Mouse (Mus musculus): ENCODE measurements around the gene Mgat5. TPM values are rescaled to one million over a fixed set of nuclear protein-coding genes. Genes with fewer than 3 reads are reported as not detected.

Gene Mgat5
- polyA plus RNA-seq, 1 experiment = 24.1 TPM

GRCm38 (mm10) chr1:127496737-127497543 lies 292.1 kb downstream of the Mgat5 start:
- Histone ChIP-seq H3K27me3 (ENCODE audit: control insufficient read depth, insufficient read depth, low read length) (no peaks in the 10 kb centered on the region), H3K4me1 (replicated peaks; ENCODE audit: control insufficient read depth, insufficient read depth, low read length) (no peaks in the 10 kb centered on the region), H3K36me3 (ENCODE audit: control insufficient read depth, insufficient read depth, low read length) (no peaks in the 10 kb centered on the region), H3K4me3 (ENCODE audit: control insufficient read depth, insufficient read depth, low read length) (no peak overlapping the region), H3K27ac (ENCODE audit: control insufficient read depth, insufficient read depth, low read length) (no peak overlapping the region)
- DNase-seq = peak; percentile 45
- WGBS = 35% methylated on average over 9 of the region's 9 CpGs
- no peak for TF ChIP-seq POLR2A (IDR thresholded peaks at IDR 0.05; ENCODE audit: control insufficient read depth, extremely low read depth, insufficient read depth, low read length, poor library complexity)
- peak; percentile 86; the same call in 1 of the 2 replicates for TF ChIP-seq CTCF (IDR thresholded peaks at IDR 0.05; ENCODE audit: borderline replicate concordance, control insufficient read depth, extremely low read depth, insufficient read depth, low read length, poor library complexity)

GRCm38 (mm10) chr1:127498746-127499145 lies 293.9 kb downstream of the Mgat5 start:
- no peak overlapping the region for H3K27ac ChIP-seq (ENCODE audit: control insufficient read depth, insufficient read depth, low read length)
- H3K4me1 ChIP-seq (replicated peaks; ENCODE audit: control insufficient read depth, insufficient read depth, low read length) = no peaks in the 10 kb centered on the region
- no peak overlapping the region for H3K4me3 ChIP-seq (ENCODE audit: control insufficient read depth, insufficient read depth, low read length)
- no peaks in the 10 kb centered on the region for H3K36me3 ChIP-seq (ENCODE audit: control insufficient read depth, insufficient read depth, low read length)
- H3K27me3 ChIP-seq (ENCODE audit: control insufficient read depth, insufficient read depth, low read length) = no peaks in the 10 kb centered on the region
- 80% methylated on average over 9 of the region's 9 CpGs for WGBS
- no peak for TF ChIP-seq CTCF (IDR thresholded peaks at IDR 0.05; ENCODE audit: borderline replicate concordance, control insufficient read depth, extremely low read depth, insufficient read depth, low read length, poor library complexity)
- TF ChIP-seq POLR2A (IDR thresholded peaks at IDR 0.05; ENCODE audit: control insufficient read depth, extremely low read depth, insufficient read depth, low read length, poor library complexity) = no peak
- DNase-seq = no peak

GRCm38 (mm10) chr1:127500219-127500618 lies 295.4 kb downstream of the Mgat5 start:
- DNase-seq = peak; percentile 75
- H3K27ac ChIP-seq (ENCODE audit: control insufficient read depth, insufficient read depth, low read length) = no peak overlapping the region
- H3K27me3 ChIP-seq (ENCODE audit: control insufficient read depth, insufficient read depth, low read length) = no peaks in the 10 kb centered on the region
- TF ChIP-seq CTCF (IDR thresholded peaks at IDR 0.05; ENCODE audit: borderline replicate concordance, control insufficient read depth, extremely low read depth, insufficient read depth, low read length, poor library complexity) (peak; percentile 83; the same call in 1 of the 2 replicates), POLR2A (IDR thresholded peaks at IDR 0.05; ENCODE audit: control insufficient read depth, extremely low read depth, insufficient read depth, low read length, poor library complexity) (no peak)
- 9% methylated on average over 8 of the region's 8 CpGs for WGBS
- H3K4me1 ChIP-seq (replicated peaks; ENCODE audit: control insufficient read depth, insufficient read depth, low read length) = no peaks in the 10 kb centered on the region
- H3K4me3 ChIP-seq (ENCODE audit: control insufficient read depth, insufficient read depth, low read length) = no peak overlapping the region
- no peaks in the 10 kb centered on the region for H3K36me3 ChIP-seq (ENCODE audit: control insufficient read depth, insufficient read depth, low read length)

- WGBS = 86% methylated on average over 17 of the region's 17 CpGs
- Histone ChIP-seq H3K4me3 (ENCODE audit: control insufficient read depth, insufficient read depth, low read length) (no peak overlapping the region), H3K27ac (ENCODE audit: control insufficient read depth, insufficient read depth, low read length) (no peak overlapping the region), H3K27me3 (ENCODE audit: control insufficient read depth, insufficient read depth, low read length) (no peaks in the 10 kb centered on the region), H3K4me1 (replicated peaks; ENCODE audit: control insufficient read depth, insufficient read depth, low read length) (no peaks in the 10 kb centered on the region), H3K36me3 (ENCODE audit: control insufficient read depth, insufficient read depth, low read length) (no peaks in the 10 kb centered on the region)
- no peak for DNase-seq
- TF ChIP-seq CTCF (IDR thresholded peaks at IDR 0.05; ENCODE audit: borderline replicate concordance, control insufficient read depth, extremely low read depth, insufficient read depth, low read length, poor library complexity) (no peak), POLR2A (IDR thresholded peaks at IDR 0.05; ENCODE audit: control insufficient read depth, extremely low read depth, insufficient read depth, low read length, poor library complexity) (no peak)
Measured at GRCm38 (mm10) chr1:127500701-127501100, 295.9 kb downstream of the Mgat5 start.

- WGBS = 84% methylated on average over 10 of the region's 10 CpGs
- Histone ChIP-seq H3K27me3 (ENCODE audit: control insufficient read depth, insufficient read depth, low read length) (no peaks in the 10 kb centered on the region), H3K4me3 (ENCODE audit: control insufficient read depth, insufficient read depth, low read length) (no peak overlapping the region), H3K36me3 (ENCODE audit: control insufficient read depth, insufficient read depth, low read length) (no peaks in the 10 kb centered on the region), H3K4me1 (replicated peaks; ENCODE audit: control insufficient read depth, insufficient read depth, low read length) (no peaks in the 10 kb centered on the region), H3K27ac (ENCODE audit: control insufficient read depth, insufficient read depth, low read length) (no peak overlapping the region)
- no peak for DNase-seq
- no peak for TF ChIP-seq POLR2A (IDR thresholded peaks at IDR 0.05; ENCODE audit: control insufficient read depth, extremely low read depth, insufficient read depth, low read length, poor library complexity)
- TF ChIP-seq CTCF (IDR thresholded peaks at IDR 0.05; ENCODE audit: borderline replicate concordance, control insufficient read depth, extremely low read depth, insufficient read depth, low read length, poor library complexity) = no peak
Measured at GRCm38 (mm10) chr1:127507042-127507650, 302.3 kb downstream of the Mgat5 start.

GRCm38 (mm10) chr1:127508067-127508739 lies 303.4 kb downstream of the Mgat5 start:
- TF ChIP-seq CTCF (IDR thresholded peaks at IDR 0.05; ENCODE audit: borderline replicate concordance, control insufficient read depth, extremely low read depth, insufficient read depth, low read length, poor library complexity) (no peak), POLR2A (IDR thresholded peaks at IDR 0.05; ENCODE audit: control insufficient read depth, extremely low read depth, insufficient read depth, low read length, poor library complexity) (no peak)
- WGBS = 95% methylated on average over 16 of the region's 16 CpGs
- no peaks in the 10 kb centered on the region for H3K27me3 ChIP-seq (ENCODE audit: control insufficient read depth, insufficient read depth, low read length)
- H3K36me3 ChIP-seq (ENCODE audit: control insufficient read depth, insufficient read depth, low read length) = no peaks in the 10 kb centered on the region
- H3K27ac ChIP-seq (ENCODE audit: control insufficient read depth, insufficient read depth, low read length) = no peak overlapping the region
- H3K4me3 ChIP-seq (ENCODE audit: control insufficient read depth, insufficient read depth, low read length) = no peak overlapping the region
- no peak for DNase-seq
- H3K4me1 ChIP-seq (replicated peaks; ENCODE audit: control insufficient read depth, insufficient read depth, low read length) = peaks cover 3% of the 10 kb centered on the region

All from thymus, adult 2 months (tissue).